Mouse (Mus musculus) midbrain, embryonic 13.5 days (tissue): Measurements from ENCODE around the gene Brd3. TPM values are rescaled to one million over a fixed set of nuclear protein-coding genes. Genes with fewer than 3 reads are reported as not detected.

Experiments
- ATAC-seq: fragments of 200-750 bp; cut with Nextera tagmentation; 2 replicates; pipeline ENCODE4 v1.8.0; 2017; ENCODE audit warnings: mild to moderate bottlenecking, moderate TSS enrichment, moderate library complexity
- H3K27ac ChIP-seq: fragments of 300-500 bp; sonication (generic); 2 replicates; pipeline ENCODE4 v1.5.1; 2015; ENCODE audit warnings: inconsistent platforms, mild to moderate bottlenecking, moderate library complexity
- H3K27me3 ChIP-seq: fragments of 300-500 bp; sonication (generic); 2 replicates; pipeline ENCODE4 v1.6.1; 2015; ENCODE audit warnings: mild to moderate bottlenecking, inconsistent platforms
- H3K36me3 ChIP-seq: fragments of 300-500 bp; sonication (generic); 2 replicates; pipeline ENCODE4 v1.6.1; 2015; ENCODE audit warnings: mild to moderate bottlenecking, inconsistent platforms
- H3K4me1 ChIP-seq: fragments of 300-500 bp; sonication (generic); replicated peaks from 2 replicates; pipeline ENCODE4 v1.6.1; 2015; ENCODE audit warnings: inconsistent platforms
- H3K4me2 ChIP-seq: fragments of 300-500 bp; sonication (generic); replicated peaks from 2 replicates; pipeline ENCODE4 v1.6.1; 2015; ENCODE audit warnings: moderate library complexity, mild to moderate bottlenecking, inconsistent platforms
- H3K4me3 ChIP-seq: fragments of 300-500 bp; sonication (generic); replicated peaks from 2 replicates; pipeline ENCODE4 v1.5.1; 2015; ENCODE audit warnings: mild to moderate bottlenecking, inconsistent platforms
- H3K9ac ChIP-seq: fragments of 300-500 bp; sonication (generic); replicated peaks from 2 replicates; pipeline ENCODE4 v1.6.1; 2015; ENCODE audit warnings: mild to moderate bottlenecking, inconsistent platforms
- H3K9me3 ChIP-seq: fragments of 300-500 bp; sonication (generic); 2 replicates; pipeline ENCODE4 v1.6.1; 2016; ENCODE audit warnings: mild to moderate bottlenecking, inconsistent platforms
- WGBS: fragments of 180-500 bp; shearing (Covaris S2); methylation state at CpG from one replicate; pipeline ENCODE4 v1.1.7; 2015; 5-methylcytosine and 5-hydroxymethylcytosine counted together
- microRNA-seq: library from miRNA; unstranded; fragments of <30 nt; microRNA quantifications from one replicate; pipeline ENCODE4, GENCODE M21; 2016
- polyA plus RNA-seq: library from polyadenylated mRNA; unstranded; fragments of >200 nt; fragmentation: Nextera tagmentation; extraction: Ambion mirVana; gene quantifications from 2 replicates; pipeline ENCODE4 v1.2.1, GENCODE M21; 2015

Gene Brd3
- polyA plus RNA-seq, 1 experiment from 2014 or later = 145 TPM

DNA sequence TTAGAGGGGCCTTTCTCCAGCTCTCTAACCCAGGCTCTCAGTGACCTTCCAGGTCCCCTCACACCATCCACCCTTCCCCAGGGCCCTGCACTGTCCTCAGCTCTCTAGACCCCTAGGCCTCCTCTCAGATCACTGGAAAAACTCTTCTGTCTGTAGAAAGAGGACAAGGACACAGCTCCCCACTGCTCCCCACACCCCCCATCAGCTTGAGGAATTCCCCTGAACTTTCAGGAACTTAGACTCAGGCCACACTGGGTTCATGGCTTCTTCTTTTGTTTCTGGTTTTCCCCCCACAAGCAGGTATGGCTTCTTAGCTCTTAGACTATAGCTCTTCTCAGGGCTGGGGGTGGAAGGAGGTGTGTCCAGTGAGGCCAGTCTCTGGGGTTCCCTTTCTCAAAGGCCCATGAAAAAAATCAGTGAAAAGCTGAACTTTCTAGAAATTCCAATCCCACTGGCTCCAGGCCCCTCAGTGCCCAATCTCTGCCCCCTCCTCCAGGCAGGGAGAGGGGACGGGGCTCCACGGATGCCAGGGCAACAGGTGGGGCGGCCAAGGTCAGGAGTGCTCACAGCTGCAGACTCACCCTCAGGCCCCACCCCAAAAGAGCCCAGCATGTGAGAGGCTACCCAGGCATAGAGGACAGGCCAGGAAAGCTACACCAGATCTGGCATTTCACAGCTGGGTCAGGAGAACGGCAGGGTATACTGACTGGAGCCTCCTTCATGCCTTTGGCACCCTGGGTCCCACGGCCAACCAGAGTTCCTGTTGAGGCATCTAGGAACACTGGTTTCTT, 102.2 kb downstream of the Brd3 start:
- ATAC-seq = no peak
- WGBS = 65% methylated on average over 5 of the region's 5 CpGs
- H3K36me3 ChIP-seq = no peaks in the 10 kb centered on the region
- H3K4me2 ChIP-seq = no peak overlapping the region
- H3K9me3 ChIP-seq = no peaks in the 10 kb centered on the region
- H3K27ac ChIP-seq = no peak overlapping the region
- H3K27me3 ChIP-seq = no peaks in the 10 kb centered on the region
- no peak overlapping the region for H3K4me3 ChIP-seq
- peaks cover 44% of the 10 kb centered on the region for H3K4me1 ChIP-seq
- H3K9ac ChIP-seq = no peak overlapping the region

DNA sequence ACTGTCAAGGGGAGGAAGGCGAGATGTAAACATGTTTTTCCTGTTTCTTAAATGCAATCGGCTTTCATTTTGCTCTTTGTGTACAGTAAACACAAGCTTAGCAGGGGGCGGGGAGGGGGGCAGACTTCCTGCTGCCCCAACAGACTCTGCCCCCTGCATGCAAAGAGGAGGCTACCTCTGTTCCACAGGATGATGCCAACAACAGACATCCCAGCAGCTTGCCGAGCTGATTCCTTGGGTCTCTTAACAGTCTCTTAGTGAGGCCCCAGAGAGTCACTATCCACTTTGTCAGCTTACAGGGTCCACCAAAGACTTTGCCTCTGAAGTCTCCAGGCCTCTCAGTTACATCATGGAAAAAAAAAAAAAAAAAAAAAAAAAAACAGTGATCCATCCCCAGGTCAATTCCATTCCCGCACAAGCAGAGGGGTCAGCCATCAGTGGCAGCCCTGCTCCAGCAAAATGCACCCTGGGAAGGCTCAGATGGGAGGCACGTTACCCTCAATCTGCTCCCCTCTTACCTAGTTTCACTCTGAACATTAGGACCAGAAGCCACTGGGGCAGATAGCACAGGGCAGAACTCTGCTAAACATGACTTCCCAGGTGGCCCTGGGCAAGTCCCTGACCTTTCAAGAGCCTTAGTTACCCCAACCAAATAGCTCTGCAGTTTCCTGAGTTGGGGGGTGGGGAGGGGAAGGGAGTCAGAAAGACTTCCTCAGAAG, 102.9 kb downstream of the Brd3 start:
- Histone ChIP-seq H3K4me2 (no peak overlapping the region), H3K27me3 (no peaks in the 10 kb centered on the region)
- WGBS = 57% methylated on average over 6 of the region's 6 CpGs

DNA sequence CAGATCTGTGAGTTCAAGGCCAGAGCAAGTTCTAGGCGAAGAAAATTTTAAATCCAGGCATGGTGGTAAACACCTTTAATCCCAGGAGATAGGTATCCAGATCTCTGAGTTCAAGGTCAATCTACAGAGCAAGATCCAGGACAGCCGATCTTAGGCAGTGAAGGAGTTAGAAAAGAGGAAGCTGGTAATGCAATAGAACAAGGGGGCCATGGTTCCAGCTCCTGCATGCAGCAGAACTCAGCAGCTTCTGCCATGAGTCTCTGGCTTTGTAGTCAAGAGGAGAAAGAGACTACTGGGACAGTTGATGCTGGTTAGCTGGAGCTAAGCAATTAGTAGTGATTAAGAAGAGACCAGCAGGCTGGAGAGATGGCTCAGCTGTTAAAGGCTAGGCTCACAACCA, 105.9 kb downstream of the Brd3 start:
- H3K27ac ChIP-seq = no peak overlapping the region
- H3K4me3 ChIP-seq = no peak overlapping the region
- 92% methylated on average over 2 of the region's 2 CpGs for WGBS
- H3K9ac ChIP-seq = no peak overlapping the region
- H3K27me3 ChIP-seq = no peaks in the 10 kb centered on the region
- H3K4me1 ChIP-seq = peaks cover 32% of the 10 kb centered on the region
- H3K4me2 ChIP-seq = no peak overlapping the region
- peaks cover 10% of the 10 kb centered on the region for H3K36me3 ChIP-seq
- ATAC-seq = no peak
- H3K9me3 ChIP-seq = no peaks in the 10 kb centered on the region

More for the DNA sequence above, 102.9 kb downstream of the Brd3 start:
- H3K9ac ChIP-seq = no peak overlapping the region
- ATAC-seq = no peak
- no peaks in the 10 kb centered on the region for H3K9me3 ChIP-seq
- H3K27ac ChIP-seq = no peak overlapping the region
- H3K36me3 ChIP-seq = peaks cover 4% of the 10 kb centered on the region; the same call in 1 of the 2 replicates
- peaks cover 39% of the 10 kb centered on the region for H3K4me1 ChIP-seq
- H3K4me3 ChIP-seq = no peak overlapping the region

DNA sequence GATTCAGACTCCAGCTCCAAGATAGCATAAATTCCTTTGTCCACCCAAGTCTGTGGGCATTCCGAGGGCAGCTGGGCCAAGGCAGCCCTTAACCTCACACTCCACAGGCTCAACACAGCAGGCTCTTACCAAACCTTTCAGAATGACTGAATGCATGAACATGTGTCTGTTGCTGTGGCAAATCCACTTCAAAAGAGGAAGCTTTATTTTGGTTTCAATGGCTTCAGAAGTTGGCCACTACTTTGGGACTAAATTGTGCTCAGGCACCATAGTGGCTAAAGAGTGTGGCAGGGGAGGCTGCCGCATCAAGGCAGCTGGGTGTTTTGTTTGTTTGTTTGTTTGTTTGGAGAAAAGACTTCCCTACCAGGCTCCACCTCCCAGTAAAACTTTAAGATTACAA, 107.4 kb downstream of the Brd3 start:
- Histone ChIP-seq H3K27me3 (no peaks in the 10 kb centered on the region), H3K4me1 (peaks cover 38% of the 10 kb centered on the region), H3K36me3 (peaks cover 10% of the 10 kb centered on the region), H3K4me3 (no peak overlapping the region), H3K9ac (no peak overlapping the region), H3K9me3 (no peaks in the 10 kb centered on the region), H3K4me2 (no peak overlapping the region), H3K27ac (no peak overlapping the region)
- ATAC-seq = no peak
- WGBS = 98% methylated on average over 2 of the region's 2 CpGs

DNA sequence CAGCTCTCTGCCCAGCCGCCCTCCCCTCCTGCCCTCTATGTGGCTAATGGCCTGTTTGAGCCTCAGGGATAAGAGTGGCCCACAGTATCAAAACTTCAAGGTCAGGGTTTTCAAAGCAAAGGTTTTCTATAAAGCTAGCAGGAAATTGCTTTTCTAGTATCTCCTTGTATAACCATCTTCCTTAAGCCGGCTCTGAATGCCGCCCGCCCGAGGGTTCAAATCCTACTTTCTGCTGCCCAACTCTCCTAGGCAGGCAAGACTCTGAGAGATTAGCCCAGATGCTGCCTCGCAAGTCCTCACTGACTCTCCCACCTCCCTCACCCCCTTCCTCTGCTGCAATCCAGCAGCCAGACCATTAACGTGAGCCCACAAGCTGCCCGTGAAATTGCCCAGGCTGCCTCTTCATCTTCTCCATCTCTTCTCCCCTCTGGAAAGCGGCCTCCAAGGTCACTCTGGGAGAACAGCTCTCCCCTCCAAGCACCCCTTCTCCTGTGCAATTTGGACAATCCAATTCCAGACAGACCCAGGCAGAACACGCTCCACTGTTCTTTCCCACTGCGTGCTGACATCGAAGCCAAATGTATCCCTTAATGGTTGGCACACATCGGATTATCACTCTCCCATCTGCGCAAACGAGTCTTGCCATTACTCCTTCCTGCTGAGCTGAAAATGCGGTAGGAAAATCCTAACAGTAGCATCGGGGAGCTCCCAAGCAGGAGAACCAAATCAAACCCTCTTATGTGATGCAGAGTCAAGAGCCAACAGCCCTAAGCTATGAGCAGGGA, 110.6 kb downstream of the Brd3 start:
- peaks cover 10% of the 10 kb centered on the region for H3K36me3 ChIP-seq
- no peak overlapping the region for H3K4me2 ChIP-seq
- H3K27ac ChIP-seq = peak overlapping the region; percentile 69
- H3K9ac ChIP-seq = peak overlapping the region; percentile 23; the same call in 1 of the 2 replicates
- no peaks in the 10 kb centered on the region for H3K27me3 ChIP-seq
- peaks cover 62% of the 10 kb centered on the region for H3K4me1 ChIP-seq
- WGBS = 57% methylated on average over 17 of the region's 17 CpGs
- H3K4me3 ChIP-seq = no peak overlapping the region
- H3K9me3 ChIP-seq = no peaks in the 10 kb centered on the region
- 0 out of 2 replicates have a peak, but pooled peaks have one; percentile 18 for ATAC-seq

Small RNA genes within 50 kb of the gene (microRNA-seq; reads per million reads assigned to microRNA genes)
- not detected for gene Gm24049
- gene Mir7578 = not detected

Other genes starting within 250 kb of the Brd3 start
- 12.7 and 15.4 TPM in 2 replicates for gene Vav2, start 80.6 kb downstream of the Brd3 start, polyA plus RNA-seq
- gene Brd3os, start 65.3 kb downstream of the Brd3 start, polyA plus RNA-seq = 27.9 and 29.0 TPM in 2 replicates
- gene Wdr5, start 7.5 kb upstream of the Brd3 start, polyA plus RNA-seq = 46.6 and 49.1 TPM in 2 replicates
- gene Rxra, start 168.8 kb upstream of the Brd3 start, polyA plus RNA-seq = 4.0 and 4.4 TPM in 2 replicates